Mouse (Mus musculus) heart, embryonic 10.5 days (tissue): ENCODE data around the gene Zfp385c. TPM values are rescaled to one million over a fixed set of nuclear protein-coding genes. Genes with fewer than 3 reads are reported as not detected.
A peak's percentile ranks its signal among the peaks of the same experiment; 100 is the strongest.
"Not testable (repeated sequence)": the region's sequence is repeated elsewhere in the genome, so short reads cannot be mapped to it uniquely, and the experiment has no call there.

Experiments
- DNase-seq: peaks from one replicate; pipeline ENCODE4 v3.0.0-alpha.2; 2017; ENCODE audit warnings: low spot score
- H3K27ac ChIP-seq: fragments of 300-500 bp; sonication (generic); 2 replicates; pipeline ENCODE4 v1.5.1; 2016; ENCODE audit warnings: mild to moderate bottlenecking
- H3K27me3 ChIP-seq: fragments of 300-500 bp; sonication (generic); 2 replicates; pipeline ENCODE4 v1.6.1; 2016; ENCODE audit warnings: mild to moderate bottlenecking; ENCODE audit not compliant: poor library complexity, insufficient read depth, severe bottlenecking
- H3K36me3 ChIP-seq: fragments of 300-500 bp; sonication (generic); 2 replicates; pipeline ENCODE4 v1.6.1; 2016; ENCODE audit warnings: mild to moderate bottlenecking, moderate library complexity
- H3K4me1 ChIP-seq: fragments of 300-500 bp; sonication (generic); 2 replicates; pipeline ENCODE4 v1.6.1; 2016; ENCODE audit warnings: mild to moderate bottlenecking
- H3K4me3 ChIP-seq: fragments of 300-500 bp; sonication (generic); 2 replicates; pipeline ENCODE4 v1.5.1; 2016; ENCODE audit warnings: mild to moderate bottlenecking, moderate library complexity
- H3K9me3 ChIP-seq: fragments of 300-500 bp; sonication (generic); 2 replicates; pipeline ENCODE4 v1.6.1; 2016; ENCODE audit warnings: mild to moderate bottlenecking, moderate library complexity
- WGBS: fragments of 180-500 bp; shearing (Covaris S2); methylation state at CpG from one replicate; pipeline ENCODE4 v1.1.7; 2016; 5-methylcytosine and 5-hydroxymethylcytosine counted together
- polyA plus RNA-seq: library from polyadenylated mRNA; unstranded; fragments of >200 nt; fragmentation: Nextera tagmentation; extraction: Ambion mirVana; gene quantifications from 2 replicates; pipeline ENCODE4 v1.2.1, GENCODE M21; 2016

Gene Zfp385c
- polyA plus RNA-seq, 1 experiment from 2014 or later: 0.23 TPM

- Histone ChIP-seq H3K27ac (no peak overlapping the region), H3K4me1 (no peaks in the 10 kb centered on the region), H3K4me3 (no peak overlapping the region), H3K27me3 (no peaks in the 10 kb centered on the region), H3K9me3 (no peaks in the 10 kb centered on the region), H3K36me3 (peaks cover 98% of the 10 kb centered on the region)
- no peak for DNase-seq
- 95% methylated on average over 11 of the region's 11 CpGs for WGBS
These were observed 99.8 kb downstream of the Zfp385c start for GRCm38 (mm10) chr11:100592346-100593046.

DNA sequence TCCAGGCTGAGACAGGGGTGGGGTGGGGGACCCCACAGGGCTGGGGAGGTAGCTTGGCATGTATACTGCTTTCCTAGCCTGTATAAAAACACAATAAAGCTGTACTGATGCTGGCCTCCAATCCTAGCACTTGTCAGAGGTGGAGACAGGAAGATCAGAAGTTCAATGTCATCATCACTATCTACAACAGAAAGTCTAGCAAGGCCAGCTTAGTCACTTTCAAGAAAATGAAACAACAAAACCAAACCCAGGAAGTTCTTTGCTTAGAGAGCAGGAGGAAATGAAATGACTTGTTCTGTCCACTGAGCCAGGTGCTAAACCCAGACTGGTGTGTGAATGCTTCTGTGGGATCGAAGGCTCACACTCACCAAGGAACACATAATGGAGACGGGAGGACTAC lies 103.8 kb downstream of the Zfp385c start:
- Histone ChIP-seq H3K4me3 (no peak overlapping the region), H3K4me1 (0 out of 2 replicates have a peak, but pooled peaks cover 2% of the 10 kb centered on the region), H3K27ac (no peak overlapping the region), H3K27me3 (no peaks in the 10 kb centered on the region), H3K9me3 (no peaks in the 10 kb centered on the region), H3K36me3 (peaks cover 98% of the 10 kb centered on the region)
- DNase-seq: no peak
- WGBS: 96% methylated on average over 2 of the region's 2 CpGs

GRCm38 (mm10) chr11:100585148-100585547 lies 107.1 kb downstream of the Zfp385c start:
- no peak for DNase-seq
- Histone ChIP-seq H3K4me1 (0 out of 2 replicates have a peak, but pooled peaks cover 2% of the 10 kb centered on the region), H3K9me3 (no peaks in the 10 kb centered on the region), H3K27me3 (no peaks in the 10 kb centered on the region), H3K4me3 (no peak overlapping the region), H3K27ac (no peak overlapping the region), H3K36me3 (peaks cover 100% of the 10 kb centered on the region)
- 91% methylated on average over 3 of the region's 3 CpGs for WGBS

DNA sequence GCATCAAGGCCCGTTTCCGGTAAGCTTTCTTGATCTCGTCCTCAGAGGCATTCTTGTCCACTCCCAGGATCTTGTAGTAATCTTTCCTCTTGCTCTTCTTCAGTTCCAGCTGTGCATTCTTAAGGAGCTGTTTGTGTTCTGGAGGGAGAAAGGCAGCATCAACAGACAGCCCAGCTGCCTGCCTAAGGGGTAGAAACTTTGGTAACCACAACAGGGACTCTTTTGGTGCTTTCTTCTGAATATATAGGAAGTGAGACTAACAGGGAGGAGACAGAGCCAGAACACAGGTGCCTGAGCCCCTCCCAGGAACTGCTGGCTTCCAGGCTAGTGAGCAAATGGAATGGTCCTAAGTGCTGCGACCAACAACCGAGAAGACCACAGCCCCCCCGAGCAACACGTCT lies 107.7 kb downstream of the Zfp385c start:
- Histone ChIP-seq H3K27ac (no peak overlapping the region), H3K9me3 (no peaks in the 10 kb centered on the region), H3K4me3 (no peak overlapping the region), H3K4me1 (0 out of 2 replicates have a peak, but pooled peaks cover 2% of the 10 kb centered on the region), H3K36me3 (peaks cover 100% of the 10 kb centered on the region), H3K27me3 (no peaks in the 10 kb centered on the region)
- DNase-seq: no peak
- 87% methylated on average over 7 of the region's 7 CpGs for WGBS

DNA sequence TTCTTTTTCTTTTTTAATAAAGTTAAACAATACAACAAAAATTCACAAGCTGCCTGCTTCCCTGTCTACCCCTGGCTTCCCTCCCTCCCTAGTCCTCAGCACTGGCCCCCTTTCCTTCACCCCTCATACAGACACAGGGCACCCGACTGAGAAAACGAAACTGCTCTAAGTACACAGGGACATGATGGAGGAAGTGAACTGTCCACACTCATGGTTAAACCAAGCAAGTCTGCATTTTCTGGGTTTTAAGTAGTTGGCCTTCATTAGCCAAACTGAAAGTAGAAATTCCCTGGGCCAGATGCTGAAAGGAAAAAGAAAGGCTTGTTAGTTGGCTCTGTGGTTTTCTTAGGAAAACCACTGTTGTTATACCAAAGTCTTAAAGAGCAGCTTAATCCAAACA lies 109.4 kb downstream of the Zfp385c start:
- no peak overlapping the region for H3K27ac ChIP-seq
- H3K4me1 ChIP-seq: 0 out of 2 replicates have a peak, but pooled peaks cover 2% of the 10 kb centered on the region
- H3K9me3 ChIP-seq: no peaks in the 10 kb centered on the region
- 88% methylated on average over 2 of the region's 2 CpGs for WGBS
- H3K36me3 ChIP-seq: peaks cover 94% of the 10 kb centered on the region
- no peak for DNase-seq
- no peaks in the 10 kb centered on the region for H3K27me3 ChIP-seq
- no peak overlapping the region for H3K4me3 ChIP-seq

DNA sequence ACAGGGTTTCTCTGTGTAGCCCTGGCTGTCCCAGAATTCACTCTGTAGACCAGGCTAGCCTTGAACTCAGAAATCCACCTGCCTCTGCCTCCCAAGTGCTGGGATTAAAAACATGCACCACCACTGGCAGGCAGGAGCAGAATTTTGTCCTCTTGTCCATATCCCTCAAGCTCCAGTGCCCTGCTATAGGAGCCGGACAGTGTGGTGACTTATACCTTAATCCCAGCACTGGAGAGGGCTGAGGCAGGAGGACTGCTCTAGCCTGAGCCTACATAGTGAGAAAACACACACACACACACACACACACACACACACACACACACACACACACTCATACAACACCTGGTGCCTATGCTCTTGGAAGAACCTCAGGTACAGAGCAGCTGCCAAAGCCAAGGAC lies 109.8 kb downstream of the Zfp385c start:
- H3K36me3 ChIP-seq: peaks cover 91% of the 10 kb centered on the region
- H3K27me3 ChIP-seq, H3K27ac ChIP-seq, H3K4me1 ChIP-seq, H3K4me3 ChIP-seq, DNase-seq, H3K9me3 ChIP-seq: not testable (repeated sequence)
- 94% methylated on average over 1 of the region's 1 CpGs for WGBS

DNA sequence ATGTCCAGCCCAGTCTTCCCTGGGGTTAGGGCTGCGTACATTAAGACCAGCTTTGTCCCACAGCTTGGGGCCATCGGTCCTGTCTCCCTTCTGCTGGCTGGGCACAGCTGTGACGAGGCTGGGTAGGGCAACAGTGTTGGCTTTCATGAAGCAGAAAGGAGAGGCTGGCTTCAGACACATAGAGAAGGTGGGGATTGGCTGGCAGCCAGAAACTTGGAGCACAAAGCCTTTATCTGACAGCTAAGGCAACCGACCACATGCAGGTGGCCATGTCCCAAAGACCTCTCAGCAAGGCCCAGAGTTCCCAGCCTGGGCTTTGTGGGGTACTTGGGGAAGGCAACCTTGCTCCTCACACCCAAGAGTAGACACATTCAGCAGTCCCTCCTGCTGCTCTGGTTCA lies 110.5 kb downstream of the Zfp385c start:
- H3K27ac ChIP-seq: 0 out of 2 replicates have a peak overlapping the region, but pooled peaks have one; percentile 10

DNA sequence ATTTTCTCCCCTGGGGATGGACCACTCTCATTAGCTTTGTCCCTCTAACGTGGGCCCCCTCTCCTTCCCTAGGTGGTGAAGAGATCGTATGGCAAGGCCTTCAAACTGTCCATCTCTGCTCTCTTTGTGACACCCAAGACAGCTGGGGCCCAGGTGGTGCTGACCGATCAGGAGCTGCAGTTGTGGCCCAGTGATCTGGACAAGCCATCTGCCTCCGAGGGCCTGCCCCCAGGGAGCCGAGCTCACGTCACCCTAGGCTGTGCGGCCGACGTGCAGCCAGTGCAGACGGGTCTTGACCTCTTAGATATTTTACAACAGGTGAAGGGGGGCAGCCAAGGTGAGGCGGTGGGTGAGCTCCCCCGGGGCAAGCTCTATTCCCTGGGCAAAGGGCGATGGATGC lies 112.0 kb downstream of the Zfp385c start:
- WGBS: 91% methylated on average over 13 of the region's 13 CpGs
- no peak for DNase-seq
- peaks cover 75% of the 10 kb centered on the region for H3K36me3 ChIP-seq

More for the DNA sequence above, 110.5 kb downstream of the Zfp385c start:
- H3K4me1 ChIP-seq: 0 out of 2 replicates have a peak, but pooled peaks cover 2% of the 10 kb centered on the region
- no peaks in the 10 kb centered on the region for H3K9me3 ChIP-seq
- H3K27me3 ChIP-seq: no peaks in the 10 kb centered on the region
- WGBS: 75% methylated on average over 4 of the region's 4 CpGs
- no peak overlapping the region for H3K4me3 ChIP-seq
- DNase-seq: no peak
- H3K36me3 ChIP-seq: peaks cover 90% of the 10 kb centered on the region

DNA sequence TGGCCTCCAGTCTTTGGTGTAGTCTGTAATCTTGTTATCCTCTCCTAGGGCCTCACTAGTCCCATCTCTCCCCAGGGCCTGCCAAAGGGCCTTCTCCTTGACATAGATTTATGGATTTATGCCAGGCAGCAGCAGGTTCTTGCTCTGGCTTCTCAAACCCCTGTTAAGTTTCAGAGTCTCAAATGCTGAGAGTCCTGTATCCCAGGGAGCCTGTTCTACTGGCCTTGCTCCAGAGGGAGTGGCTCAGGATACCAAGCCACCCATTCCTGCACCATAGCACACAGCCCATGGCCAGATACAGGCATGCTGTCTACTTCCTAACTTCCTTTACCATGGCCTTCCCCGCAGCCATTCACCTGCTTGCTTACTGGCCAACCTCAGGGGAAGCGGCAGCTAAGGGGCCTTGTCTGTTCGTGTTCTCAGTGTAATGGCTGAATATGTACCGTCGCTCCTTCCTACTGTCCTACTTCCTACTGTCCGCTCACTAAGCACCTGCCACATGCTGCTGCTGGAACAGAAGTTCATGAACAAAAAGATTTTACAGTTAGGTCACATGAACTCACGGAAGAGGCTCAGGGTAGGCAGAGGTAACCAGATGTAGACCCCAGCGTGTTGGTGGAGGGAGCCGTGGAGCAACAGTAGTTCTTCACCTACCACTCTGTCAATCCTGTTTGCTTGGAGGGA lies 113.0 kb downstream of the Zfp385c start:
- H3K36me3 ChIP-seq: peaks cover 65% of the 10 kb centered on the region
- no peaks in the 10 kb centered on the region for H3K9me3 ChIP-seq
- no peak overlapping the region for H3K27ac ChIP-seq
- peaks cover 13% of the 10 kb centered on the region for H3K4me1 ChIP-seq
- no peak overlapping the region for H3K4me3 ChIP-seq
- no peak for DNase-seq
- no peaks in the 10 kb centered on the region for H3K27me3 ChIP-seq
- WGBS: 91% methylated on average over 9 of the region's 9 CpGs

More for the DNA sequence above, 112.0 kb downstream of the Zfp385c start:
- H3K4me3 ChIP-seq: no peak overlapping the region
- no peaks in the 10 kb centered on the region for H3K27me3 ChIP-seq
- no peaks in the 10 kb centered on the region for H3K9me3 ChIP-seq
- peaks cover 9% of the 10 kb centered on the region for H3K4me1 ChIP-seq
- H3K27ac ChIP-seq: no peak overlapping the region

DNA sequence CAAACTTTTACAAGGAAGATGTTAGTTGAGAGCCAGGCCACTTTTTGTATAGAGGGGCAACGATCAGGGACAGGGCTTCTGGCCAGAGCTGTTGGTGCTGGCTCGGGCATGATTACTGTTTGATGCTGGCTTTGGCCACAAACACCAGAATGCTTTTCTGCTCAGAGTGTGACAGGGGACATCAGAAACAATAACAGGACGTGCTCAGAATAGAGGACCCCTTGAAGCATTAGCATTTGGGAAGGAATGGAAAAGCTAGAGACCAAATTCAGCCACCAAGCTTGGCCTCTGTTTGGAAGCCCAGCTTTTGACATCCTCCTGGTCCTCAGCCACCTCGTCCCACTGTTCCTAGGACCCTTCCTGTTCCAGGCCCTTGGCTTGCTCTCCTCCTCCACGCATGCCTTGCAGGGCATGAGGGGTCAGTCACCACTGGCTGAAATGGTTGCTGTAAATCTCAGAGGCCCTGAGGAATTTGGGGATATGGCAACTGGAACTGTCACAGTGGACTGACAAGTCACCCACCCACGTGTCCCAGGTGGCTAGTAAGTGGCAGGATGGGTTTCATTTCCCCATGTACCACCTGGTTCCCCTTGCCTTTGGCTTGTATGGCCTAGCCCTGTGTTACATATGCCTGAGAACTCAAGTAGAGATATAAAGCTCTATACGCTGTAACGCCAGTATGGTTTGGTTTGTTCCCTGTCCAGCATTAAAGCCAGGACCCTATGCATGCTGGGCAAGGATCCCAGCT lies 114.2 kb downstream of the Zfp385c start:
- no peaks in the 10 kb centered on the region for H3K27me3 ChIP-seq
- 77% methylated on average over 8 of the region's 8 CpGs for WGBS
- peaks cover 53% of the 10 kb centered on the region for H3K36me3 ChIP-seq
- no peak overlapping the region for H3K4me3 ChIP-seq
- H3K27ac ChIP-seq: no peak overlapping the region
- peaks cover 13% of the 10 kb centered on the region for H3K4me1 ChIP-seq
- H3K9me3 ChIP-seq: no peaks in the 10 kb centered on the region
- no peak for DNase-seq
